Mouse (Mus musculus): ENCODE results near the gene Prrt1.

GRCm38 (mm10) chr17:34607997-34608396, 21.3 kb upstream of the Prrt1 start:
- TF ChIP-seq CTCF (IDR thresholded peaks at IDR 0.05; ENCODE audit: borderline replicate concordance, insufficient read depth, low read depth, low read length) (no peak), POLR2A (IDR thresholded peaks at IDR 0.05; ENCODE audit: borderline replicate concordance, insufficient read depth, low read length) (no peak)

All from cerebellum, adult 2 months (tissue).